Mouse (Mus musculus) liver, embryonic 14.5 days (tissue): Measurements from ENCODE around the gene Clic6.

Source experiments
- CTCF ChIP-seq: IDR thresholded peaks from 2 replicates; pipeline ENCODE4 v1.5.1; 2016; ENCODE audit warnings: antibody characterized with exemption, low read depth, control low read depth
- EP300 ChIP-seq: IDR thresholded peaks from 2 replicates; pipeline ENCODE4 v1.6.1; 2016; ENCODE audit warnings: antibody characterized with exemption, low read depth

GRCm38 (mm10) chr16:92577381-92577780, 91.8 kb downstream of the Clic6 start:
- TF ChIP-seq EP300 (no peak), CTCF (no peak)
